In the genomic region with DNA sequence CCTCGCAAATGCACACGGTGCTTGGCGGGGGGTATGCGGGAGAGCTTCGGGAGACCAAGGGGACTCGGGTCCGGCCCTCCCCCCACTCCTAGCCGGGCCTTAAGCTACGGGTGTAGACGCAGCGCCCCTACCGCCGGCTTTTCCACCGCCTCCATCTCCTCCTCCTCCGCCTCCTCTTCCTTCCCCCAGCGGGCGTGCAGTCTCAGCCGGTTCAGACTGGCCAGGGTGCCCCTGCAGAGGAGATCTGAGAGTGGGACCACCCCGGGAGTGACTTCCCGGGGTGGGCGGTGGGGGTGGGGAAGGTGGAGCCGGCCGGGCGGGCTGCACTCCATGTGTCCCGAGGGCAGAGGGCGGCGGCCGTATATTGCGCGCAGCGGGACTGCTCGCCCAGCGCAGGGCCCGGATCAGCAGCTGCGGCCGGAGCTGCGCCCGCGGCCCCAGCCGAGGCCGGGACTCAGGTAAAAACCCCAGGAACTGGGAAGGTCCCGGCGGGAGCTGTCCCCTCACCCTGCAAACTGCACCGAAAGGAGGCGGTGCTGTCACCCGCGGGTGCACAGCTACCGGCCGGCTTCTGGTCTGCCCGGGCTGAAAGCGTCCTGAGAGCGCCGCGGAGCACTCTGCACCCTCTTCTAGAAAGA, we compare ENCODE assay signal across 8 mouse cellular contexts. TPM values are rescaled to one million over a fixed set of nuclear protein-coding genes. Genes with fewer than 3 reads are reported as not detected.
DNase-seq lines count a peak whose midpoint lies in the region; ATAC-seq and TF ChIP-seq lines count a peak whose summit lies in the region.

A gene (plus strand): TSS at position 180 of the 638 bp plus-strand sequence.

- H3K9me3 ChIP-seq in intestine, embryonic 16.5 days (ENCODE audit: control insufficient read depth, low read length): no peaks in the 10 kb centered on the region
- H3K9me3 ChIP-seq in limb, embryonic 14.5 days (ENCODE audit: control insufficient read depth, low read length): no peaks in the 10 kb centered on the region
- H3K9me3 ChIP-seq in midbrain, embryonic 12.5 days: no peaks in the 10 kb centered on the region
- no peaks in the 10 kb centered on the region for H3K9me3 ChIP-seq in stomach, embryonic 16.5 days (replicated peaks; ENCODE audit: control insufficient read depth, low read length)

- peak; percentile 11 to 12 for DNase-seq in left cerebral cortex, adult 18-20 months (ENCODE audit: low spot score in 2 of 2)
- DNase-seq in left cerebral cortex, adult 11 months (ENCODE audit: low spot score): no peak
- DNase-seq in embryo, embryonic 10 days (ENCODE audit: low spot score): peak; percentile 78
- DNase-seq in limb, embryonic 14.5 days (ENCODE audit: low spot score): peak; percentile 73

- H3K27me3 ChIP-seq in intestine, embryonic 16.5 days (replicated peaks; ENCODE audit: control insufficient read depth, insufficient read depth, low read length): peaks cover 12% of the 10 kb centered on the region
- peaks cover 19% of the 10 kb centered on the region for H3K27me3 ChIP-seq in limb, embryonic 14.5 days (ENCODE audit: control insufficient read depth, insufficient read depth, low read length)
- H3K27me3 ChIP-seq in midbrain, embryonic 12.5 days: peaks cover 54% of the 10 kb centered on the region
- H3K27me3 ChIP-seq in stomach, embryonic 16.5 days (ENCODE audit: control insufficient read depth, insufficient read depth, low read length): 0 out of 2 replicates have a peak, but pooled peaks cover 10% of the 10 kb centered on the region

- H3K4me3 ChIP-seq in intestine, embryonic 16.5 days (ENCODE audit: low read length): peak within 1 kb of the TSS; percentile 61
- H3K4me3 ChIP-seq in limb, embryonic 14.5 days (replicated peaks; ENCODE audit: low read length): peak within 1 kb of the TSS; percentile 65
- H3K4me3 ChIP-seq in midbrain, embryonic 12.5 days: peak within 1 kb of the TSS; percentile 59
- peak within 1 kb of the TSS; percentile 74 for H3K4me3 ChIP-seq in stomach, embryonic 16.5 days (replicated peaks; ENCODE audit: low read length)

- no peak for TF ChIP-seq POLR2A in limb, embryonic 14.5 days (IDR thresholded peaks at IDR 0.05; ENCODE audit: borderline replicate concordance, extremely low read depth, insufficient read depth, insufficient read length)

- no peaks in the 10 kb centered on the region for H3K36me3 ChIP-seq in intestine, embryonic 16.5 days (ENCODE audit: control insufficient read depth, insufficient read depth, low read length)
- H3K36me3 ChIP-seq in limb, embryonic 14.5 days (ENCODE audit: control insufficient read depth, insufficient read depth, low read length): no peaks in the 10 kb centered on the region
- H3K36me3 ChIP-seq in midbrain, embryonic 12.5 days: no peaks in the 10 kb centered on the region
- no peaks in the 10 kb centered on the region for H3K36me3 ChIP-seq in stomach, embryonic 16.5 days (ENCODE audit: control insufficient read depth, insufficient read depth, low read length)

- peak within 1 kb of the TSS; percentile 70 for H3K9ac ChIP-seq in intestine, embryonic 16.5 days (ENCODE audit: low read depth, low read length)
- peak within 1 kb of the TSS; percentile 69 for H3K9ac ChIP-seq in limb, embryonic 14.5 days (ENCODE audit: low read depth, low read length, severe bottlenecking)
- H3K9ac ChIP-seq in midbrain, embryonic 12.5 days (replicated peaks): peak within 1 kb of the TSS; percentile 62
- peak within 1 kb of the TSS; percentile 78 for H3K9ac ChIP-seq in stomach, embryonic 16.5 days (ENCODE audit: low read length)

- WGBS in intestine, embryonic 16.5 days: under 1% methylated on average over 52 of the region's 54 CpGs
- 7% methylated on average over 43 of the region's 54 CpGs for WGBS in limb, embryonic 14.5 days
- WGBS in midbrain, embryonic 12.5 days: under 1% methylated on average over 54 of the region's 54 CpGs
- under 1% methylated on average over 54 of the region's 54 CpGs for WGBS in stomach, embryonic 16.5 days

- peak within 1 kb of the TSS; percentile 94 for H3K4me2 ChIP-seq in intestine, embryonic 16.5 days (ENCODE audit: low read depth, low read length)
- H3K4me2 ChIP-seq in limb, embryonic 14.5 days (replicated peaks; ENCODE audit: low read depth, low read length, severe bottlenecking): peak within 1 kb of the TSS; percentile 96
- H3K4me2 ChIP-seq in midbrain, embryonic 12.5 days (replicated peaks): peak within 1 kb of the TSS; percentile 88
- H3K4me2 ChIP-seq in stomach, embryonic 16.5 days (ENCODE audit: low read depth, low read length): peak within 1 kb of the TSS; percentile 80

- H3K27ac ChIP-seq in intestine, embryonic 16.5 days (ENCODE audit: low read length): no peak within 1 kb of the TSS
- no peak within 1 kb of the TSS for H3K27ac ChIP-seq in limb, embryonic 14.5 days (replicated peaks; ENCODE audit: low read depth, low read length)
- no peak within 1 kb of the TSS for H3K27ac ChIP-seq in midbrain, embryonic 12.5 days (replicated peaks)
- H3K27ac ChIP-seq in stomach, embryonic 16.5 days (ENCODE audit: low read length): no peak within 1 kb of the TSS; the same call in 1 of the 2 replicates

- ATAC-seq in granulocyte monocyte progenitor cell, adult 5-6 weeks (replicated peaks; ENCODE audit: poor library complexity, severe bottlenecking): peak; percentile 61
- ATAC-seq in intestine, embryonic 16.5 days: peak; percentile 93
- peak; percentile 86 for ATAC-seq in limb, embryonic 14.5 days (ENCODE audit: low FRiP score, low read depth)
- ATAC-seq in midbrain, embryonic 12.5 days (ENCODE audit: low FRiP score, low read depth): peak; percentile 91
- peak; percentile 90 for ATAC-seq in stomach, embryonic 16.5 days (ENCODE audit: insufficient read depth, low FRiP score)

- H3K4me1 ChIP-seq in intestine, embryonic 16.5 days (ENCODE audit: control insufficient read depth, insufficient read depth, low read length): peaks cover 18% of the 10 kb centered on the region
- no peaks in the 10 kb centered on the region for H3K4me1 ChIP-seq in limb, embryonic 14.5 days (ENCODE audit: control insufficient read depth, insufficient read depth, low read length)
- peaks cover 9% of the 10 kb centered on the region; the same call in 1 of the 2 replicates for H3K4me1 ChIP-seq in midbrain, embryonic 12.5 days
- no peaks in the 10 kb centered on the region for H3K4me1 ChIP-seq in stomach, embryonic 16.5 days (ENCODE audit: control insufficient read depth, insufficient read depth, low read length)

RNA-seq across cellular contexts. Expression of the gene that starts here (rescaled TPM):
- 1 to 10 TPM; 1.4 to 2.2 TPM for total RNA-seq in left cerebral cortex, adult 18-20 months (2021)
- 0.83 and 3.4 TPM in 2 replicates for total RNA-seq in granulocyte monocyte progenitor cell, adult 5-6 weeks (2014; fragmentation: Nextera tagmentation)
- 0.34 and 0.41 TPM in 2 replicates for total RNA-seq in granulocyte monocyte progenitor cell, adult 5-6 weeks (2017)
- polyA plus RNA-seq in intestine, embryonic 16.5 days (2015; fragmentation: Nextera tagmentation; extraction: Ambion mirVana): 0.50 and 0.56 TPM in 2 replicates
- polyA plus RNA-seq in limb, embryonic 14.5 days (2012; rRNA removed): 2.9 and 3.3 TPM in 2 replicates
- polyA plus RNA-seq in limb, embryonic 14.5 days (2014; fragmentation: Nextera tagmentation; extraction: Ambion mirVana): 1.6 and 2.6 TPM in 2 replicates
- 1.1 and 1.2 TPM in 2 replicates for polyA plus RNA-seq in midbrain, embryonic 12.5 days (2016; fragmentation: Nextera tagmentation; extraction: Ambion mirVana)
- 0.87 and 1.4 TPM in 2 replicates for polyA plus RNA-seq in stomach, embryonic 16.5 days (2015; fragmentation: Nextera tagmentation; extraction: Ambion mirVana)

Comparison
In these comparisons a context has a peak if more than half of its experiments do, and no peak if none do; other contexts are left out.
1. Peak in ATAC-seq, H3K4me3 ChIP-seq, H3K9ac ChIP-seq and H3K4me2 ChIP-seq in intestine, embryonic 16.5 days; RNA of the gene not detected or under 1 TPM.